Mouse (Mus musculus) thymus, postnatal 0 days (tissue): Measurements from ENCODE around the gene Cir1. TPM values are rescaled to one million over a fixed set of nuclear protein-coding genes. Genes with fewer than 3 reads are reported as not detected.

Experiments used
- polyA plus RNA-seq: library from polyadenylated mRNA; unstranded; fragments of >200 nt; fragmentation: Nextera tagmentation; extraction: Ambion mirVana; gene quantifications from 2 replicates; pipeline ENCODE4 v1.2.1, GENCODE M21; 2015

The Cir1 gene
- polyA plus RNA-seq, 1 experiment from 2014 or later, result 30.9 TPM

Other genes starting within 250 kb of the Cir1 start
- gene Ola1, start 93.8 kb downstream of the Cir1 start, polyA plus RNA-seq, result 90.4 and 92.0 TPM in 2 replicates
- 0.03 TPM in 1 of 2 replicates, not detected in the other for gene Sp9, start 40.8 kb downstream of the Cir1 start, polyA plus RNA-seq
- gene Scrn3, start 100 bp downstream of the Cir1 start, polyA plus RNA-seq, result 7.1 and 7.6 TPM in 2 replicates
- gene Gpr155, start 73.9 kb upstream of the Cir1 start, polyA plus RNA-seq, result 2.6 and 2.8 TPM in 2 replicates
- 22.2 and 25.1 TPM in 2 replicates for gene Wipf1, start 217.0 kb upstream of the Cir1 start, polyA plus RNA-seq